Mouse (Mus musculus): ENCODE measurements around the gene Klhl8.

- no peak for TF ChIP-seq GATA1 (IDR thresholded peaks at IDR 0.05; ENCODE audit: borderline replicate concordance, low read length)
- no peak for TF ChIP-seq FLI1 (IDR thresholded peaks at IDR 0.05; ENCODE audit: low read length)
These were observed 28.8 kb upstream of the Klhl8 start for GRCm38 (mm10) chr5:103939856-103940255.

Data from megakaryocyte, embryonic 14.5 days (primary cell).